Mouse (Mus musculus) large intestine, adult 2 months (tissue): ENCODE measurements around the gene Add1. TPM values are rescaled to one million over a fixed set of nuclear protein-coding genes. Genes with fewer than 3 reads are reported as not detected.

ENCODE experiments used
- DNase-seq: peaks from one replicate; pipeline ENCODE4 v3.0.0-alpha.2; 2012; ENCODE audit warnings: low read depth, low spot score
- WGBS: fragments of 180-500 bp; shearing (Covaris S2); methylation state at CpG from one replicate; pipeline ENCODE4 v1.1.7; 2018; 5-methylcytosine and 5-hydroxymethylcytosine counted together
- polyA plus RNA-seq: library from polyadenylated mRNA; depleted of rRNA; stranded (reverse); fragments of >200 nt; gene quantifications from 2 replicates; pipeline ENCODE4 v1.2.3, GENCODE M21; 2012

Gene Add1
- polyA plus RNA-seq, 1 experiment, result 149 TPM

DNA sequence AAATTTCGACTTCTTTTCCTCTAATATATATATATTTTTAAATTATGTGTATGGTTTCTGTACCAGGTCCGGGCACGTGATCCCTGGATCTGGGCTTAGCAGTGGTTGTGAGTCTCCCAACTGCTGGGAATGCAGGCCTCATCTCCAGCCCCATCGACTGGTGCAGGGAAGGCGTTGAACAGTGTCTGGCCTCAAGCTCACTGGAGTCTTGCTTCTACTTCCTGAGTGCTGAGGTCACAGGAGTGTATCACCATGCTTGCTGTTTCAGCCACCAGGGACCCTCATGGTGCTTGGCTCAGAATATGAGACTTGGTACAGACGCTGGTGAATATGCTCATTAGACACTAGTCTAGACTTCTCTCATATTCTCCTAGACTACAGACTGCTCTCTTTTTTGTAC, 19.2 kb downstream of the Add1 start:
- WGBS, result 93% methylated on average over 6 of the region's 6 CpGs
- no peak for DNase-seq

DNA sequence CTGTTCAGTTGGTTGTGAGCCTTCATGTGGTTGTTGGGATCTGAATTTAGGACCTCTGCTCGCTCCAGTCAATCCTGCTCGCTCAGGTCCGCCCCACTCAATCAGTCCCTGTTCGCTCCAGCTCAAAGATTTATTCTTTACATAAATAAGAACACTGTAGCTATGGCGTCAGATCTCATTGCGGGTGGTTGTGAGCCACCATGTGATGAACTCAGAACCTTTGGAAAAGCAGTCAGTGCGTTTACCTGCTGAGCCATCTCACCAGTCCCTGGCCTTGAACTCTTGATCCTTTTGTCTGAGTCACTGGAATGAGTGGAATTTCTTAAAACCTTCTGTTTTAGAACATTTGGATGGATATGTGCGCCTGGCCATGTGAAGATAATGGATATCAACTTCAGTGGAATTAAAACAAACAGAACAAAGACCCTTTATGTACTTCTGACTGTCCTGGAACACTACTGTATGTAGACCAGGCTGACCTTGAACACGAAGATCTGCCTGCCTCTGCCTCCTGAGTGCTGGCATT, 19.8 kb downstream of the Add1 start:
- WGBS, result 95% methylated on average over 9 of the region's 9 CpGs
- DNase-seq, result no peak

DNA sequence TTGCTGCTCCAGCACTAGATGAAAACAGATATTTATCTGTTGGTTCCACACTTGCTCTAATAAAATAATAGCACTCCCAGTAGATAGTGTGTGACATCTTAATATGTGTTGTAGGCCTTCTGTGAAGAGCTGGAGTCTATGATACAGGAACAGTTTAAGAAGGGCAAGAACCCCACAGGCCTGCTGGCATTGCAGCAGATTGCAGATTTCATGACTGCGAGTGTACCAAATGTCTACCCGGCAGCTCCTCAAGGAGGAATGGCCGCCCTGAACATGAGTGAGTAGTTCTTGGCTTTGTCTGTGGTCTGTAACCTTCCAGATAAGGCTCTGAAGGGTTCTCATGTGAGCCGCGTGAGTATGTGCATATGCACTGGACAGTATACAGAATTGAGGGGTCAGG, 31.1 kb downstream of the Add1 start:
- no peak for DNase-seq
- 93% methylated on average over 5 of the region's 5 CpGs for WGBS

DNA sequence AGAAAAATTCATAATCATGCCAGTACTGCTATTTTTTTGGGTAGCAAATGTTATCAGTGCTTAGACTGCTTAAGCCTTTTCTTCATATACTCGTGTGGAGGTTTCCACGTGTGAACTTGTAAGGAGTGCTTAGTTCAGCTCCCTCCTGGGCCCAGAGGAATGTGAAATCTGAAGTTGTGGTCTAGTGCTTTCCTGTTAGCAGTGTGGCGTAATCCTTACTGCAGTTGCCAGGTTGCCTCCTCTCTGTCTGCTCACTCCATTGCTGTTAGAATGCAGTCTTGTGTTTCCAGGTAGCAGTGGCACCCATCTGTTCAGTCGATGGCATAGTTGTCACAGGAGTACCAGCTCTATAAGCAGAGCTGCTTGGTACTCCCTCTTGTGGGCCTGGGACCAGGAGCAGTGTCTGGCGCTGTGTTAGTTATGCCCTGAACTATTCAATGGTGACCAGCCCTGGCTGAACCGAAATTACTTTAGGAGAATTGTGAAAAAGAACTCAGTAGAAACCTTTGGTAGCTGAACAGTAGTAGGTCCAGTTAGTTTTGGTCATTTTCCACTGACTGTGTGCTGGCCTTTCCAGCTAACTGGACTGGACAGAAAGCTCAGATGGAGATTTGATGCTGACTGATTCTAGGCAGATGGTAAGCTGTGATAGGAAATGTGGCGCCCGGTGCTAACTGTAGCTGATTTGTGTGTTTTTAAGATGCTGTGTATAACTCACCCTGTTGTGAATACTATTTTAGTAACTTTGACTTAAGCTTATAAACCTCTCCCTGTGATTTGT, 33.8 kb downstream of the Add1 start:
- 82% methylated on average over 8 of the region's 8 CpGs for WGBS

DNA sequence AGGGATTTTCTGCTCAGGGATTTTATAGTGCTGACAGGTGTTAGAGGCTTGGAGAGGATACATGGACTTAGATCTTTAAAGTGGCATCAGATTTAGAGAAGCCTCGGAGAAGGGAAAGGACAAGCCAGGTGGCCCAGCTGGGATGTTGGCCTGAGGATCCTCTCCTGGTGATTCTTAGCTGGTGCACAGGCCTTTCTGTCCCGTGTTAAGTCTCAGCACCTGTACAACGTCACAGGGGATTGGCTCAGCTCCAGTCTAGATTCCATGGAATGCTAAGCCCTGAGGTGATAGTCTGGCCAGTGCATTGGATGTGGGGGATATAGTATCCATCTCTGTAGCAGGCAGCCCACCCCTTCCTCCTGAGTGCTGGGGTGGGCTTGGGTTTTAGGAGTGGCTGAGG, 34.8 kb downstream of the Add1 start:
- 61% methylated on average over 3 of the region's 3 CpGs for WGBS

More for the DNA sequence above, 33.8 kb downstream of the Add1 start:
- no peak for DNase-seq

DNA sequence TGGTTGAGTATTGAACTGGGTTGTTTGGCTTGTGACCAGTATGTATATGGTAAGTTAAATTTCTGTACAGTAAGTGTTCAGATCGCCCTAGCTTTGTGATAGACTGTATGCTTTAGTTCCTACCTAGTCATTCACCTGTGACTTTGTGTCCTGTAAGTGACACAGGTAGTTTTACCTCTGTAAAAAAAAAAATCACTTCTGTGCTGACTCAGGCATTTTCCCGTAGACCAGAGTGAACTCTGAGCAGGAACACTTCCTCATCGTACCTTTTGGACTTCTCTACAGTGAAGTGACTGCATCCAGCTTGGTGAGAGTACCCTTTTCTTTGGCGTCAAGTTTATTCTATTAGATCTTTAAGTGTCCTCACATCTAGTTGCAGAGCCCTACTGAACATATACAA, 36.5 kb downstream of the Add1 start:
- DNase-seq, result no peak
- 70% methylated on average over 4 of the region's 4 CpGs for WGBS

More for the DNA sequence above, 34.8 kb downstream of the Add1 start:
- no peak for DNase-seq

DNA sequence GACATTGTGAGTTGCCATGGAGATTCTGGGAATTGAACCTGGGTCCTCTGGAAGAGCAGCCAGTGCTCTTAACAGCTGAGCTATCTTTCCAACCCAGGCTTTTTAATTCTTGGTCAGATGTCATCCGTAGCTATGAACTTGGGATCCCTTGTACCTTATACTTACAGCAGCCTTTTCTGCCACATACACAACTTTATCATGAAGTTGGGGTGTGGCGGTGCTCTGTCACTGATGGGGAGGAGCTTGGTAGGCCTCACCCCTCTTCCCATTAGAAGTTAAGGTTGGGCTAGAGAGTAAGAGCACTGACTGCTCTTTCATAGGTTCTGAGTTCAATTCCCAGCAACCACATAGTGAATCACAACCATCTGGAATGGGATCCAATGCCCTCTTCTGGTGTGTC, 59.5 kb downstream of the Add1 start:
- no peak for DNase-seq
- WGBS, result 94% methylated on average over 2 of the region's 2 CpGs

DNA sequence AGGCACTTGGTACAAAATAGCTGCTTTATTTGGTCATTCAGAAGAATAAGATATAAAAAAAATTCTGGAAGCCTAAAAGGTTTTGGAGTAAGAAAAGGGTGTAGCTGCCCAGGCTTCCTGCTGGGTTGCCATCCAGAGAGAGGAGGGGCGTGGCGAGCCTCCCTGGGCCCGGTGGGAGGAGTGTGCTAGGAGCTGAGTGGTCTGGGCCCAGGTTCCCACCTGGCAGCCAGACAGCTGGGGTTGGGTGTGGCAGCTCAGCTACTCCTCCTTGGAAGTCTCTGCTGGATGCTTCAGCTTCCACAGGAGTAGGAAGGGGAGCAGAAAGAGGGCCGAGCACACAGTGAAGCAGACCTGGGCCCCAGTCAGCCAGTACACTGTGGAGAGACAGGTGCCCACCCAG, 60.2 kb downstream of the Add1 start:
- DNase-seq, result no peak
- WGBS, result 42% methylated on average over 4 of the region's 4 CpGs

DNA sequence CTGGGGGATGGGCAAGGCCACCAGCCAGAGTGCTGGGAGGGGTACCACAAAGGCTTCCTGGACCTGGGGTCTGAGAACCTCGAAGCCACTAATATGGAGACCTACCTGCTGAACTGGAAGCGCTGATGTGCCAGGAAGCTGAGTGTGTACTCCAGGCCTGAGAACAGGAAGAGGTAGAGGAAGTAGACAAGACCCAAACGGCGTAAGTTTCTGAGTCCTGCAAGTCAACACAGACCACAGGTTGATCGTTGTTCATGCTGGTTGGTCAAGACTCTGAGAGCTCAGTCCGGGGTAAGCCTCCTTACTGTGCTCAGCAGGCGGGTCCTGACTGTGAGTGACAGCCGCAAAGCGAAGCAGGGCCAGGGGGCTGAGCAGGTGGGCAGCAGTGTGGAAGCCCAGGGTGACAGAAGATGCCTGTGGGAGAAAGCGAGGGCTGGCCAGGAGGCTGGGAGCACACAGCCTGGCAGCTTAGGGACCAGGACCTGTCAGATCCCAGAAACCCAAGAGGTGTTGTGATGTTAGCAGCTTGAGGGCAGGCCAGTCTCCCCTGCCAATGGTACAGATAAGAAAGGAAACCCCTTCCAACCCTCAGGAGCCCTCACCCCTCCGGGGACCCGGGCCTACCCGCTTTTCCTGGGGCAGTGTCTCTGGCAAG, 61.4 kb downstream of the Add1 start:
- DNase-seq, result no peak
- WGBS, result 85% methylated on average over 13 of the region's 13 CpGs

DNA sequence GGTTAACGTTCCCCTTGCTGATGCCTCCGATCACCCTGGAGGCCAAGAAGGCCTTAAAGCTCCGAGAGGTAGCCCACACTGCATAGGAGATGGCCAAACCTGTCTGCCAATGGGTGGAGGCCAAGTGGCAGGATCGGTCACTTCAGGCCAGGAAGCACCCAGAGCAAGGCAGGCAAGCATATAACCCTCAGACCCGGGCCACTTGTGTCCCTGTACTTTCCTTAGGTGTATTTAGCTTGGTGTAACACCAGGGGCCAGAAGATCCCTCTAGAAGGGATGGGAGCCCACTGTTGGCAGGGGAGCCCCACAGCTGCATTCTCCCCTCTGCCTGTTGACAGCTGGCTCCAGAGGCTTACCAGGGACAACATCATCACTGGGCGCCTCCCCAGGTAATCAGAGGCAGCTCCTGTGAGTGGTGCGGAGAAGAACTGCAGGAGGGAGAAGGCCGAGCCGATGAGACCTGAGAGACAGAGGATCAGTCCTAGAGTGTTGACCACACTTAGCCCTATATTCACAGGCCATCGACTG, 62.3 kb downstream of the Add1 start:
- DNase-seq, result no peak
- 50% methylated on average over 10 of the region's 10 CpGs for WGBS

DNA sequence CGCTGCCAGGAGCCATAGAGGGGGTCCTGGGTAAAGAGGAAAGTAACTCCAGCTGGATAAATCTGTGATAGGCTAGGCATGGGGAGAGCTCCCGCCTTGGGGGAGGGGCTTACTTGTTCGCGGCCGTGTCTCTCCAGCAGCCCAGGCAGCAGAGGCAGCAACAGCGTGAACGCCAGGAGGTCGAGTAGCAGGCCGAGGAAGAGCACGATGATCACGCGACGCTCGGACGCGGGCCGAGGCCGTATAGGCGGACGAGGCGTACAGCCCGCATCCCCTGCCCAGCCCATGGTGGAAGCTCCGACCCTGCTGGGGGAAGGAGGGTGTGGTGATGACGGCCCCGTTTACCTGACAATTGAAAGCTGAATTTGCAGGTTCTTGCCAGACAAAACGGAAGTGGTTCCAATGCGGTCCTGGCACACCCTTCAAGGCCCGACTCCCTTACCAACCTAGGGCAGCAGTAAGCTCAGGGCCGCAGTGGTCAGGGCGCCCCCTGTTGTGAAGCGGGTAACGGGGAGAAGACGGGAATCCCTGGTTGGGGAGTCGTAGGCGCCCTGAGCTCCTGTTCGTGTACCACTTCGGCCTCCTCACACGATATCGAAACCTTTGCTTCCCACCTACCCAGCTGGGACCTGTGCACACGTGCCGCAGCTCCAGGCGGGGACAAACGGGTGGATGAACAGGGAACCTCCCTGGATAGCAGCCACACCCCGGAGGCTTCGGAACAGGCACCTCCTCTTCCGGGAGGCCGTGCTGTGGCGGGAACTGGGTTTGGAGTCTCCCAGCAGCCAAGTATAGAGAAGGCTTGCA, 63.2 kb downstream of the Add1 start, which contains the start of gene Mfsd10:
Mfsd10 (minus strand) TSS at position 732 of the 807 bp plus-strand sequence.
- peak; percentile 59 for DNase-seq
- WGBS, result under 1% methylated on average over 48 of the region's 48 CpGs

DNA sequence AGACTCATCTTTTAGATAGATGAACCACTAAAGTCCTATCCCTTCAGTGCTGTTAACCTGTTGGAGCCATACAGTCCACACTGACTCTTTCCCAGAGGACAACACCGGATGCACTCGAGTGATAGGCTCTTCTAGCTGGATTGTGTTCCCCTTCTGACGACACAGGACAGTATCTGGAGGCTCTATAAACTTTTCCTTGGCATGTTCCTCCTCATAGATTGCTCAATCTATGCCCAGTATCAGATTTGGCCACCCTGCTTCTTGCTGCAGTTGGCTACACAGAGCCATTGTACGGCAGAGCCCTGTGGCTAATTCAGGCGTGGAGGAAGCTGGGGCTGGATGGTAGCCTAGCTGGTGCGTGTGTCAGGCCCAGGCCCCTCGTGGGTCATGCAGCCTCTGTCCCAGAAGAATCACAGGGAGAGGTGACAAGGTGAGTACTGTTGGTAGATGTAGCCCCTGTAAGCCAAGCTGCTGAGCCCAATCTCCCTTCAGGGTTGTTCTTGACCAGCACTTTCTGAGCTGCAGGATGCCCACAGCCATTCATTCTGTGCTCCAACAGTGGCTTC, 64.2 kb downstream of the Add1 start:
- WGBS, result 55% methylated on average over 7 of the region's 7 CpGs
- no peak for DNase-seq

DNA sequence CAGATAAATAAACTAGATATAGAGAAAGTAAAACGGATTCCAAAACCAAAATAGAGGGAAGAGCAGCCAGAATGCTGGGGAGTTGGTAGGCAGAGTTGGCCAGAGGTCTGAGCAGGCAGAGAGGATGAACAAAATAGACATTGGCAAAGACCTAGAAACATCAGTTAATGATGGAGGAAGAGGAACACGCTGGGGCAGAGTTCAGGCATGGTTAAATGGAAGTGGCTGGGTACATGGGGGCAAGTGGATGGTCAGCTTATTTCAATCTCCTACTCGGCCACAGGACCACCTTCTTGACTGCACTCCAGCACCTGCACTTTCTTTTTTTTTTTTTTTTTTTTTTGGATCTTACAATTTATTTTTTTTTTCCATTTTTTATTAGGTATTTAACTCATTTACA, 68.5 kb downstream of the Add1 start:
- no peak for DNase-seq
- WGBS, result 89% methylated on average over 3 of the region's 3 CpGs

DNA sequence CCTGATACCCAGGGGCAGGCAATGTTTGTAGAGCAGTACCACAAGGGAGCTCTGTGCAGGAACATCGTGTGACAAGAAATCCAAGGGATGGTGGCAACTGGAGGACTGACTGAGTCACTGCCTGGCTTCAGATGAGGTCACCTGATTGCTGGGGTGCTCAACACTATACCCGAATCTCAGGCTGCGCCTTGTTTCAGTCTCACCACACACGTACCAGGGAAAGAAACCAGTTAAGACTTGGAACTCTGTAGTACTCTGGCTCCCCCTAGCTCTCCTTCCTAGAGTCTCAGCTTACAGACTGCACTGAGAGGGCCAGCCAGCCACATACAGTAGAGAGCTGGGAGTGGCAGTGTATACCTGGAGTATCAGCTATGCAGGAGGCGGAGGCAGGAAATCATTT, 69.5 kb downstream of the Add1 start:
- no peak for DNase-seq
- WGBS, result 52% methylated on average over 5 of the region's 5 CpGs

DNA sequence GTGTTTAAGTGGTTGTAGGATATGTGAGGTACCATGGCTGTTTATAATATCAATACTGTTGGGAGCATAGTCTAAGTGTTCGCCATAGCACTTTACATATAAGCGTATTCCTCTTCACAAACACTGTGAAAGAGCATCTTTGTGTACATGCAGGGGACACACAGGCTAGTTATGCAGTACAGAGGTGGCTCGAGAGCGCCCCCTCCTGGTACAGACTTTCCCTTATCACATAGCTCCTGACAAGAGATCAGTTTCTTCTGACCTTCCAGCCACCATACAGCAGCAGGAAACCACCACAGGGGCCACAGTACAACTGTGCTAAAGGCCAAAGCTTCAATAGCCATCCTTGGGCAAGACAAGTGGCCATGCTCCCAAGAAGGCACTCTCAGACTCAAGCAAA, 74.1 kb downstream of the Add1 start:
- DNase-seq, result no peak

DNA sequence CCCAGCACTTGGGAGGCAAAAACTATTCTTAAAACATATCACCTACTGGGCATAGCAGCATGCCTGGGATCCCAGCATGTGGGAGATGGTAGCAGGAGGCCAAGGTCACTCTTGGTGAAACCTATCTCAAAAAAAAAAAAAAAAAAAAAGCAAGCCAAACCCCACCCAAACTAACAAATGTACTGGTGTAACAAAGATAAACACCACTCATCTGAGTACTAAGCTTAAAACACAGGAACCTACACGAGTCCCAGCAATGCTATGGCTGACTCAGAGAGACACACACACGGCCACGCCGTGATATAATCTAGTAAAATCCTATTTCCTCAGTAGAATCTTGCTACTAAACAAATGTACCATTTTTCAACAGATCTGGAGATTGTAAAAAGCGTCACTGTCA, 79.5 kb downstream of the Add1 start:
- 70% methylated on average over 5 of the region's 5 CpGs for WGBS
- DNase-seq, result no peak

More for the DNA sequence above, 74.1 kb downstream of the Add1 start:
- 47% methylated on average over 4 of the region's 4 CpGs for WGBS

DNA sequence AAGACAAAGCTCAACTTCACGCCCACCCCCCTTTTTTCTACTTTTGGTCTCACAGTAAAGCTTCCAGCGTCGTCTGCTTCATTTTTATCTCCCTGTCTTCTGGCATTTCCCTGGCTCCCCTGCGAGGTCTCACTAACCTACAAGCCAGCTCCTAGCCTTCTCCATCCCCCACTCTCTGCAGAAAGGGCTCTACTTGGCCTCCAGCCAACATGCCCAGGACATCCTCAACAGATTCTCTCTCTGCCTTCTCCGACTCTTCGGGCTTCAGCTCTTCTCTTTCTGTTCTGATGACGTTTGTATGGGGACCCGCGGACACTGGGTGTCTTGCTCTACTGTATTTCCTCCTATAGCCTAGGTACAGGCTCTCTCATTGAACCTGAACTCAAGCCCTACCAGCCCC, 81.4 kb downstream of the Add1 start:
- DNase-seq, result no peak

DNA sequence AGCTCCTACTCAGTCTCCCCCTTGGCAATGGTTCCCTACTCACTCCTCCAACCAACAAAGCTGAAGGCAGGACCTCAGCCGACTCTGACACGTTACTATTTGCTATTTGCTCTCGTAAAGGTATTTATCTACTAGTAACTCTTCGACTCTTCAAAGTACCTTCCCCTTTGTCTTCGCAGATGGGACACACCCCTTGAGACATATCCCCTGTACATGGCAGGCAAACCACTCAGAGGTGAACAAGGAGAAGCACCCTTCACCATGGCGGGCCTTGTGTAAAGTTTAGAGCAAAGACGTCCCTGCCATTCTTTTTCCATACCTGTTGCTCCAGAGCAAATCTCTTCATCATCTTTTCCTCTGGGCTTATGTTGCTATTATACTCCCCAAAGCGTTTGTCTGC, 84.1 kb downstream of the Add1 start:
- DNase-seq, result no peak
- 76% methylated on average over 8 of the region's 8 CpGs for WGBS

More for the DNA sequence above, 81.4 kb downstream of the Add1 start:
- 77% methylated on average over 9 of the region's 9 CpGs for WGBS

DNA sequence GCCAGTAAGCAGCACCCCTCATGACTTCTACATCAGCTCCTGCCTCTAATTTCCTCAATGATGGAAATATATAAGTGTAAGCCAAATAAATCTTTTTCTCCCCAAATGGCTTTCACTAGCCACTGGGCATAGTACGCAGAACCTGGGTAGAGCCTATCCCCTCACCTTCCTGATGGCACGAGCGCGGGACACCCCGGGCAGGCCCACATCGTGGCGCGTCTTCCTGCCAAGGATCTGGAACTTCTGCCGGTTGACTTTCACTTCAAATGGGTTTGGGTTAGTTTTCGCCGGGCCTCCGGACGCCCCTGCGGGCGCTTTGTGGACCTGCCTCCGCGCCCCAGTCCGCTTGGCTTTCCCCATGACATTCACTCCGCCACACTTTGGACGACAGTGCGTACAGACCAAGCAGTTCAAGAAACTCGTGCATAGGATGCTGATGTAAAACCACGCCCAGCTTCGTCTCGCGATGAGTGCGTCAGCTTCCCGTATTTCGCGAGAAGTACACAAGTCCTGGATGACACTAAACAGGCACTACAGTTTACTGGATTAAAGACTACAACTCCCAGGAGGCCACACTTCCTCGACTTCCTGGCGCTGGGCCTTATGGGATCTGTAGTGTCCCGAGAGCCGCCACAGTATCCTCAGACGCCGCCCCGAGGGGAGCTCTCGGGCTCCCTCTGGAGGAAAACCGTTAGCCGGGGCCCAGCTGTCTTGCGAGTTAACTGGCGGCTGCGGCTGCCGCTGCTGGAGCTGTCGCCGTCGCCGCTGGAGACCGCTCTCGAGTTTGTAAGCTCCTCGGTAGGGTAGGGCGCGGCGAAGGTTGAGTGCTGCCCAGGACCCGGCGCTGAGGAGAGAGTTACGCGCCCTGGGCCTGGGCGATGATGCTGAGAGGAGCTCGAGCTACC, 86.5 kb downstream of the Add1 start, which contains the start of the genes Nop14 and Grk4:
Nop14 (minus strand) TSS at position 463 of the 905 bp plus-strand sequence.
Grk4 (plus strand) TSS at position 694 of the 905 bp plus-strand sequence.
- under 1% methylated on average over 60 of the region's 60 CpGs for WGBS
- peak; percentile 100 for DNase-seq
